Mouse (Mus musculus): Measurements from ENCODE around the gene Fads6. TPM values are rescaled to one million over a fixed set of nuclear protein-coding genes. Genes with fewer than 3 reads are reported as not detected.

The Fads6 gene
- polyA plus RNA-seq, 1 experiment from 2014 or later: 1.5 TPM

GRCm38 (mm10) chr11:115283486-115283765 lies 14.0 kb downstream of the Fads6 start:
- H3K4me3 ChIP-seq (ENCODE audit: low read length): no peak overlapping the region
- WGBS: 65% methylated on average over 9 of the region's 9 CpGs

GRCm38 (mm10) chr11:115282723-115283485 lies 14.6 kb downstream of the Fads6 start:
- Histone ChIP-seq H3K27ac (ENCODE audit: low read length) (no peak overlapping the region), H3K4me3 (ENCODE audit: low read length) (no peak overlapping the region), H3K9ac (ENCODE audit: low read depth, low read length) (no peak overlapping the region), H3K9me3 (ENCODE audit: control insufficient read depth, low read length) (no peaks in the 10 kb centered on the region), H3K27me3 (replicated peaks; ENCODE audit: control insufficient read depth, insufficient read depth, low read length) (no peaks in the 10 kb centered on the region), H3K4me2 (ENCODE audit: low read depth, low read length) (no peak overlapping the region), H3K4me1 (ENCODE audit: control insufficient read depth, insufficient read depth, low read length) (peaks cover 7% of the 10 kb centered on the region), H3K36me3 (ENCODE audit: control insufficient read depth, insufficient read depth, low read length) (no peaks in the 10 kb centered on the region)
- 82% methylated on average over 8 of the region's 8 CpGs for WGBS
- no peak for ATAC-seq

More at GRCm38 (mm10) chr11:115283486-115283765, 14.0 kb downstream of the Fads6 start:
- no peaks in the 10 kb centered on the region for H3K9me3 ChIP-seq (ENCODE audit: control insufficient read depth, low read length)
- no peaks in the 10 kb centered on the region for H3K36me3 ChIP-seq (ENCODE audit: control insufficient read depth, insufficient read depth, low read length)
- H3K9ac ChIP-seq (ENCODE audit: low read depth, low read length): no peak overlapping the region
- no peak overlapping the region for H3K27ac ChIP-seq (ENCODE audit: low read length)
- 0 out of 2 replicates have a peak, but pooled peaks cover 2% of the 10 kb centered on the region for H3K4me1 ChIP-seq (ENCODE audit: control insufficient read depth, insufficient read depth, low read length)
- H3K4me2 ChIP-seq (ENCODE audit: low read depth, low read length): no peak overlapping the region
- no peaks in the 10 kb centered on the region for H3K27me3 ChIP-seq (replicated peaks; ENCODE audit: control insufficient read depth, insufficient read depth, low read length)
- no peak for ATAC-seq

GRCm38 (mm10) chr11:115282295-115282694 lies 15.2 kb downstream of the Fads6 start:
- WGBS: 67% methylated on average over 8 of the region's 8 CpGs
- no peaks in the 10 kb centered on the region for H3K36me3 ChIP-seq (ENCODE audit: control insufficient read depth, insufficient read depth, low read length)
- H3K27ac ChIP-seq (ENCODE audit: low read length): no peak overlapping the region
- H3K4me1 ChIP-seq (ENCODE audit: control insufficient read depth, insufficient read depth, low read length): peaks cover 10% of the 10 kb centered on the region
- H3K27me3 ChIP-seq (replicated peaks; ENCODE audit: control insufficient read depth, insufficient read depth, low read length): no peaks in the 10 kb centered on the region
- no peak overlapping the region for H3K9ac ChIP-seq (ENCODE audit: low read depth, low read length)
- H3K4me2 ChIP-seq (ENCODE audit: low read depth, low read length): no peak overlapping the region
- no peak for ATAC-seq
- no peak overlapping the region for H3K4me3 ChIP-seq (ENCODE audit: low read length)
- no peaks in the 10 kb centered on the region for H3K9me3 ChIP-seq (ENCODE audit: control insufficient read depth, low read length)

- Histone ChIP-seq H3K9me3 (ENCODE audit: control insufficient read depth, low read length) (no peaks in the 10 kb centered on the region), H3K4me1 (ENCODE audit: control insufficient read depth, insufficient read depth, low read length) (peaks cover 17% of the 10 kb centered on the region), H3K4me3 (ENCODE audit: low read length) (no peak overlapping the region), H3K9ac (ENCODE audit: low read depth, low read length) (no peak overlapping the region), H3K36me3 (ENCODE audit: control insufficient read depth, insufficient read depth, low read length) (no peaks in the 10 kb centered on the region), H3K27ac (ENCODE audit: low read length) (no peak overlapping the region), H3K4me2 (ENCODE audit: low read depth, low read length) (no peak overlapping the region), H3K27me3 (replicated peaks; ENCODE audit: control insufficient read depth, insufficient read depth, low read length) (no peaks in the 10 kb centered on the region)
- no peak for ATAC-seq
- 52% methylated on average over 1 of the region's 1 CpGs for WGBS
These were observed 17.7 kb downstream of the Fads6 start for GRCm38 (mm10) chr11:115279726-115280125.

- Histone ChIP-seq H3K4me3 (ENCODE audit: low read length) (no peak overlapping the region; the same call in 1 of the 2 replicates), H3K9ac (ENCODE audit: low read depth, low read length) (no peak overlapping the region)
- no peak for ATAC-seq
These were observed 19.3 kb downstream of the Fads6 start for GRCm38 (mm10) chr11:115278176-115278575.

GRCm38 (mm10) chr11:115277604-115277975 lies 19.9 kb downstream of the Fads6 start:
- ATAC-seq: no peak
- 17% methylated on average over 7 of the region's 7 CpGs for WGBS
- peak overlapping the region; percentile 71 for H3K4me3 ChIP-seq (ENCODE audit: low read length)

More at GRCm38 (mm10) chr11:115278176-115278575, 19.3 kb downstream of the Fads6 start:
- Histone ChIP-seq H3K9me3 (ENCODE audit: control insufficient read depth, low read length) (no peaks in the 10 kb centered on the region), H3K4me2 (ENCODE audit: low read depth, low read length) (peak overlapping the region; percentile 80; the same call in 1 of the 2 replicates), H3K27me3 (replicated peaks; ENCODE audit: control insufficient read depth, insufficient read depth, low read length) (no peaks in the 10 kb centered on the region), H3K4me1 (ENCODE audit: control insufficient read depth, insufficient read depth, low read length) (peaks cover 17% of the 10 kb centered on the region), H3K36me3 (ENCODE audit: control insufficient read depth, insufficient read depth, low read length) (no peaks in the 10 kb centered on the region), H3K27ac (ENCODE audit: low read length) (no peak overlapping the region)
- 72% methylated on average over 6 of the region's 6 CpGs for WGBS

GRCm38 (mm10) chr11:115276780-115277603 lies 20.5 kb downstream of the Fads6 start, which contains the start of gene Fdxr:
Gene Fdxr, minus strand, starts transcription at chr11:115277050.
- H3K27me3 ChIP-seq (replicated peaks; ENCODE audit: control insufficient read depth, insufficient read depth, low read length): no peaks in the 10 kb centered on the region
- peak within 1 kb of the TSS; percentile 80 for H3K4me2 ChIP-seq (ENCODE audit: low read depth, low read length)
- peak within 1 kb of the TSS; percentile 71 for H3K4me3 ChIP-seq (ENCODE audit: low read length)
- peak within 1 kb of the TSS; percentile 86 for H3K27ac ChIP-seq (ENCODE audit: low read length)
- no peaks in the 10 kb centered on the region for H3K9me3 ChIP-seq (ENCODE audit: control insufficient read depth, low read length)
- peaks cover 17% of the 10 kb centered on the region for H3K4me1 ChIP-seq (ENCODE audit: control insufficient read depth, insufficient read depth, low read length)
- H3K9ac ChIP-seq (ENCODE audit: low read depth, low read length): peak within 1 kb of the TSS; percentile 88
- peak; percentile 97 for ATAC-seq
- WGBS: 0% methylated on average over 42 of the region's 42 CpGs
- H3K36me3 ChIP-seq (ENCODE audit: control insufficient read depth, insufficient read depth, low read length): no peaks in the 10 kb centered on the region

More at GRCm38 (mm10) chr11:115277604-115277975, 19.9 kb downstream of the Fads6 start:
- Histone ChIP-seq H3K9me3 (ENCODE audit: control insufficient read depth, low read length) (no peaks in the 10 kb centered on the region), H3K9ac (ENCODE audit: low read depth, low read length) (peak overlapping the region; percentile 70), H3K27ac (ENCODE audit: low read length) (peak overlapping the region; percentile 86), H3K27me3 (replicated peaks; ENCODE audit: control insufficient read depth, insufficient read depth, low read length) (no peaks in the 10 kb centered on the region), H3K4me2 (ENCODE audit: low read depth, low read length) (peak overlapping the region; percentile 80), H3K36me3 (ENCODE audit: control insufficient read depth, insufficient read depth, low read length) (no peaks in the 10 kb centered on the region), H3K4me1 (ENCODE audit: control insufficient read depth, insufficient read depth, low read length) (peaks cover 17% of the 10 kb centered on the region)

- Histone ChIP-seq H3K9me3 (ENCODE audit: control insufficient read depth, low read length) (no peaks in the 10 kb centered on the region), H3K36me3 (ENCODE audit: control insufficient read depth, insufficient read depth, low read length) (no peaks in the 10 kb centered on the region), H3K4me2 (ENCODE audit: low read depth, low read length) (peak overlapping the region; percentile 78), H3K27me3 (replicated peaks; ENCODE audit: control insufficient read depth, insufficient read depth, low read length) (no peaks in the 10 kb centered on the region), H3K27ac (ENCODE audit: low read length) (no peak overlapping the region), H3K4me3 (ENCODE audit: low read length) (peak overlapping the region; percentile 71), H3K9ac (ENCODE audit: low read depth, low read length) (peak overlapping the region; percentile 88), H3K4me1 (ENCODE audit: control insufficient read depth, insufficient read depth, low read length) (peaks cover 17% of the 10 kb centered on the region)
- no peak for ATAC-seq
- WGBS: 56% methylated on average over 3 of the region's 3 CpGs
These were observed 21.5 kb downstream of the Fads6 start for GRCm38 (mm10) chr11:115275954-115276353.

- Histone ChIP-seq H3K9ac (ENCODE audit: low read depth, low read length) (no peak overlapping the region), H3K4me3 (ENCODE audit: low read length) (no peak overlapping the region), H3K4me2 (ENCODE audit: low read depth, low read length) (peak overlapping the region; percentile 78; the same call in 1 of the 2 replicates), H3K36me3 (ENCODE audit: control insufficient read depth, insufficient read depth, low read length) (no peaks in the 10 kb centered on the region), H3K4me1 (ENCODE audit: control insufficient read depth, insufficient read depth, low read length) (peaks cover 17% of the 10 kb centered on the region), H3K9me3 (ENCODE audit: control insufficient read depth, low read length) (no peaks in the 10 kb centered on the region), H3K27ac (ENCODE audit: low read length) (no peak overlapping the region), H3K27me3 (replicated peaks; ENCODE audit: control insufficient read depth, insufficient read depth, low read length) (no peaks in the 10 kb centered on the region)
- no peak for ATAC-seq
- WGBS: 60% methylated on average over 6 of the region's 6 CpGs
These were observed 22.0 kb downstream of the Fads6 start for GRCm38 (mm10) chr11:115275509-115275908.
